Mouse (Mus musculus) CH12F3 (cell line): ENCODE data around the gene Ptgr1.

Experiments used
- in situ Hi-C: fragments of 300-500 bp; cut with MboI; formaldehyde crosslinking; loops from 2 replicates; pipeline ENCODE4 v1.14.3; 2020; ENCODE audit warnings: low sequenced_read_pairs

The Ptgr1 gene

GRCm38 (mm10) chr4:58927661-58928060 lies 59.3 kb downstream of the Ptgr1 start:
- in situ Hi-C loops: no loop called here

- in situ Hi-C loops: no loop called here
These were observed 60.8 kb downstream of the Ptgr1 start for GRCm38 (mm10) chr4:58926120-58926519.

- in situ Hi-C loops: no loop called here
These were observed 61.3 kb downstream of the Ptgr1 start for GRCm38 (mm10) chr4:58925664-58926063.

DNA sequence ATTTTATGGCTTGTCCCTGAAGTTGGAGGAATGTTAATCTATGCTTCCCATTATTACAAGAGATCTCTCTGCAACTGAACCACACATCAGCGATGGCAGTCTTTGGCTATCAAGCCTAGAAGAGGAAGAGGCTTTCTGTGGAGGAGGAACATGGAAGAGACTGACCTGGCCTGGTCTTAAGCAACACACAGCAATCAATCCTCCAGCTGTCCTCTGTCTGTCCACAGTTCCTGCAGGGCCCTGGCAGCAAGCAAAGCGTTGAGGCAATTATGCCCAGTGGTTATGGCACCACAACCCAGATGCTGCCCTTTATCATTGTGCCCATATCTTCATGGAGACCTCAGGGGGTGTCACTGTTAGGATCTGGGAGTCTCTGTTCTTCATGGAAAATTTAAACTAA lies 63.0 kb downstream of the Ptgr1 start:
- in situ Hi-C loops: no loop called here
